In genomic region chr1:134103861-134104260, GRCm38 (mm10) we compare ENCODE assay signal across 10 mouse cellular contexts. TPM values are rescaled to one million over a fixed set of nuclear protein-coding genes. Genes with fewer than 3 reads are reported as not detected.
DNase-seq lines count a peak whose midpoint lies in the region; ATAC-seq lines count a peak whose summit lies in the region.
"Had no signal": no experiment of that assay in that cellular context is flagged by ENCODE, and none has a peak within 500 bp of the region (broad histone marks: within the 10 kb centered on the region; RNA-seq: fewer than 3 reads in every experiment).

No protein-coding gene starts in this region.

- no peaks in the 10 kb centered on the region for H3K36me3 ChIP-seq in liver, embryonic 13.5 days
- no peaks in the 10 kb centered on the region for H3K36me3 ChIP-seq in liver, embryonic 11.5 days (ENCODE audit: control insufficient read depth, insufficient read depth, low read length)
- no peaks in the 10 kb centered on the region for H3K36me3 ChIP-seq in limb, embryonic 15.5 days

- no peak for ATAC-seq in liver, embryonic 13.5 days (ENCODE audit: low read depth)
- no peak for ATAC-seq in liver, embryonic 11.5 days (replicated peaks; ENCODE audit: low FRiP score)
- ATAC-seq in limb, embryonic 15.5 days (ENCODE audit: insufficient number of reproducible peaks, low FRiP score, low TSS enrichment, low read depth), result no peak

- H3K9ac ChIP-seq in liver, embryonic 13.5 days, result no peak overlapping the region
- no peak overlapping the region for H3K9ac ChIP-seq in liver, embryonic 11.5 days (ENCODE audit: low read depth, low read length)
- no peak overlapping the region for H3K9ac ChIP-seq in limb, embryonic 15.5 days

- no peaks in the 10 kb centered on the region for H3K9me3 ChIP-seq in liver, embryonic 13.5 days (replicated peaks)
- no peaks in the 10 kb centered on the region for H3K9me3 ChIP-seq in liver, embryonic 11.5 days (ENCODE audit: control insufficient read depth, low read length)
- no peaks in the 10 kb centered on the region for H3K9me3 ChIP-seq in limb, embryonic 15.5 days

- WGBS in liver, embryonic 13.5 days (ENCODE audit: insufficient replicate concordance), result 66% methylated on average over 5 of the region's 5 CpGs
- WGBS in liver, embryonic 11.5 days, result 79% methylated on average over 5 of the region's 5 CpGs
- 43% methylated on average over 5 of the region's 5 CpGs for WGBS in limb, embryonic 15.5 days

- peaks cover 46% of the 10 kb centered on the region for H3K4me1 ChIP-seq in liver, embryonic 13.5 days (replicated peaks)
- H3K4me1 ChIP-seq in liver, embryonic 11.5 days (replicated peaks; ENCODE audit: control insufficient read depth, insufficient read depth, low read length), result peaks cover 7% of the 10 kb centered on the region; the same call in 1 of the 2 replicates
- peaks cover 23% of the 10 kb centered on the region for H3K4me1 ChIP-seq in limb, embryonic 15.5 days

- H3K4me3 ChIP-seq in liver, embryonic 13.5 days (replicated peaks), result no peak overlapping the region
- H3K4me3 ChIP-seq in liver, embryonic 11.5 days (ENCODE audit: low read depth, low read length), result no peak overlapping the region
- no peak overlapping the region for H3K4me3 ChIP-seq in limb, embryonic 15.5 days

- H3K4me2 ChIP-seq in liver, embryonic 13.5 days, result no peak overlapping the region
- H3K4me2 ChIP-seq in liver, embryonic 11.5 days, result no peak overlapping the region
- no peak overlapping the region for H3K4me2 ChIP-seq in limb, embryonic 15.5 days

- peak overlapping the region; percentile 19 for H3K27ac ChIP-seq in liver, embryonic 13.5 days
- H3K27ac ChIP-seq in liver, embryonic 11.5 days (ENCODE audit: low read depth, low read length), result no peak overlapping the region
- peak overlapping the region; percentile 48 for H3K27ac ChIP-seq in limb, embryonic 15.5 days
- H3K27ac ChIP-seq: macrophage had no signal

- DNase-seq in adrenal gland, adult 2 months, result peak; percentile 15
- DNase-seq in adrenal gland, postnatal 25 days, result no peak
- no peak for DNase-seq in liver, embryonic 13.5 days
- no peak for DNase-seq in liver, embryonic 11.5 days (ENCODE audit: low spot score)
- DNase-seq in fat pad, adult 2 months (ENCODE audit: extremely low read depth, low read depth, low spot score), result peak; percentile 68
- DNase-seq in right cerebral cortex, postnatal 25 days, result no peak
- no peak for DNase-seq in layer of hippocampus, adult 9-10 months (ENCODE audit: low spot score)
- DNase-seq: kidney, postnatal 14 days had no signal

- H3K27me3 ChIP-seq in liver, embryonic 13.5 days, result peaks cover 26% of the 10 kb centered on the region
- peaks cover 7% of the 10 kb centered on the region for H3K27me3 ChIP-seq in liver, embryonic 11.5 days (replicated peaks; ENCODE audit: control insufficient read depth, insufficient read depth, low read length)
- no peaks in the 10 kb centered on the region for H3K27me3 ChIP-seq in limb, embryonic 15.5 days

RNA-seq across cellular contexts. Expression of gene Chit1, which starts 7.2 kb away (rescaled TPM):
- not detected for total RNA-seq in adrenal gland, adult 2 months (2021)
- polyA plus RNA-seq in adrenal gland, adult 2 months (2012; rRNA removed), result 0.07 and 0.08 TPM in 2 replicates
- not detected in 2 replicates for total RNA-seq in adrenal gland, postnatal 25 days (2021)
- 0.08 and 0.12 TPM in 2 replicates for polyA plus RNA-seq in liver, embryonic 13.5 days (2015; fragmentation: Nextera tagmentation; extraction: Ambion mirVana)
- polyA plus RNA-seq in liver, embryonic 11.5 days (2014; fragmentation: Nextera tagmentation; extraction: Ambion mirVana), result not detected in 2 replicates
- 0.50 and 0.59 TPM in 2 replicates for polyA plus RNA-seq in limb, embryonic 15.5 days (2015; fragmentation: Nextera tagmentation; extraction: Ambion mirVana)
- polyA plus RNA-seq: macrophage had no signal

RNA-seq across cellular contexts. Expression of gene Btg2, which starts 24.9 kb away (rescaled TPM):
- total RNA-seq in adrenal gland, adult 2 months (2021), result 10 to 100 TPM; 20.3 to 55.2 TPM
- 18.9 and 25.1 TPM in 2 replicates for polyA plus RNA-seq in adrenal gland, adult 2 months (2012; rRNA removed)
- 17.8 and 18.1 TPM in 2 replicates for total RNA-seq in adrenal gland, postnatal 25 days (2021)
- 79.6 and 89.1 TPM in 2 replicates for polyA plus RNA-seq in liver, embryonic 13.5 days (2015; fragmentation: Nextera tagmentation; extraction: Ambion mirVana)
- polyA plus RNA-seq in liver, embryonic 11.5 days (2014; fragmentation: Nextera tagmentation; extraction: Ambion mirVana), result 38.6 and 39.9 TPM in 2 replicates
- 30.9 and 35.1 TPM in 2 replicates for polyA plus RNA-seq in limb, embryonic 15.5 days (2015; fragmentation: Nextera tagmentation; extraction: Ambion mirVana)

Comparison
In these comparisons a context has a peak if more than half of its experiments do, and no peak if none do; other contexts are left out.
1. DNase-seq: peak in adrenal gland, adult 2 months (single experiment) and fat pad, adult 2 months (single experiment); none in adrenal gland, postnatal 25 days (single experiment), liver, embryonic 13.5 days (single experiment), liver, embryonic 11.5 days (single experiment), right cerebral cortex, postnatal 25 days (single experiment) and layer of hippocampus, adult 9-10 months (single experiment).